8 mouse cellular contexts compared by ENCODE assay signal in the genomic region with DNA sequence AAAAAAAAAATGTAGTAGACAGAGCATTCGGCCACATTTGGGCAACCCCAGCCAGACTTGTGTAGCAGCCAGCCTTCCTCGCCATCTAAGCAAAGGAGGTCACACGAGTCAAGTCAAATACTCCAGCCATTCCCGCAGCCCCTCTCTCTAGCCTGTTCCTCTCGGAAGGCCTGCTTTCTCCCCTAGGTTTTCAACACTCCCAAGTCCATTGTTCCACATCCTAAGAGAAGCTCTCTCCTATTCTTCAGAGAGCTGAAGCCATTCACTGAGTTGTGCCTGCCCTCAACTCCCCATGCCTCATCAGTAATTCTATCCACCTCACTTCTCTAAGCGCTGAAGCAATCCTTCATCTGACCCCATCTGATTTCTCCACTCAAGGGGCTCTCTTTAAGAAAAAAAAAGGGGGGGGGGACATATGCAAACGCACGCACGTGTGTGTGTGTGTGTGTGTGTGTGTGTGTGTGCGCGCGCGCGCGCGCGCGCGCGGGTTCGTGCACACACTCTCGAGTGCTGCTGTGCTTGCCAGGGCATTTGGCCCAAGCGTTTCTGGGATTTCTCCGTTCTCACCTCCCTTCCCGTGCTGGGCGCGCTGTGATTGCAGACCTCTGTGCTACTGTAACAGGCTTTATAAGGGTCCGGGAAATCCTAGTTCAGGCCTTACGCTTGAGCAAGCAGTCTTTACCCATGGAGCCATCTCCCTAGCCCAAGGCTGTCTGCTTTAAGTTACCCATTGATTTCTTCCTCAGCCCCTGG. TPM values are rescaled to one million over a fixed set of nuclear protein-coding genes. Genes with fewer than 3 reads are reported as not detected.
A peak's percentile ranks its signal among the peaks of the same experiment; 100 is the strongest.
DNase-seq lines count a peak whose midpoint lies in the region; ATAC-seq and TF ChIP-seq lines count a peak whose summit lies in the region.

No protein-coding gene starts in this region.

- H3K9ac ChIP-seq in lung, embryonic 15.5 days, result no peak overlapping the region
- peak overlapping the region; percentile 52; the same call in 1 of the 2 replicates for H3K9ac ChIP-seq in embryonic facial prominence, embryonic 13.5 days
- no peak overlapping the region for H3K9ac ChIP-seq in intestine, postnatal 0 days (ENCODE audit: low read depth, low read length)
- no peak overlapping the region for H3K9ac ChIP-seq in stomach, embryonic 14.5 days (replicated peaks; ENCODE audit: low read depth, low read length)

- no peak overlapping the region for H3K27ac ChIP-seq in lung, embryonic 15.5 days
- H3K27ac ChIP-seq in embryonic facial prominence, embryonic 13.5 days, result no peak overlapping the region
- H3K27ac ChIP-seq in intestine, postnatal 0 days (ENCODE audit: low read depth, low read length), result no peak overlapping the region
- no peak overlapping the region for H3K27ac ChIP-seq in stomach, embryonic 14.5 days (ENCODE audit: low read length)

- no peaks in the 10 kb centered on the region for H3K36me3 ChIP-seq in lung, embryonic 15.5 days
- no peaks in the 10 kb centered on the region for H3K36me3 ChIP-seq in embryonic facial prominence, embryonic 13.5 days
- no peaks in the 10 kb centered on the region for H3K36me3 ChIP-seq in intestine, postnatal 0 days (ENCODE audit: control insufficient read depth, insufficient read depth)
- no peaks in the 10 kb centered on the region for H3K36me3 ChIP-seq in stomach, embryonic 14.5 days (ENCODE audit: control insufficient read depth, insufficient read depth, low read length)

- 23% methylated on average over 29 of the region's 29 CpGs for WGBS in lung, embryonic 15.5 days
- WGBS in embryonic facial prominence, embryonic 13.5 days, result 8% methylated on average over 23 of the region's 29 CpGs
- WGBS in intestine, postnatal 0 days, result 36% methylated on average over 29 of the region's 29 CpGs
- 22% methylated on average over 29 of the region's 29 CpGs for WGBS in stomach, embryonic 14.5 days

- intact Hi-C loops in left cerebral cortex, postnatal 10 days (cut with DNase I), result no loop called here

- DNase-seq in lung, postnatal 10 days, result no peak
- no peak for DNase-seq in spleen, adult 18-20 months
- no peak for DNase-seq in left cerebral cortex, postnatal 10 days (ENCODE audit: extremely low spot score in 1 of 2, low spot score in 2 of 2)

- peak overlapping the region; percentile 47 for H3K4me2 ChIP-seq in lung, embryonic 15.5 days
- peak overlapping the region; percentile 97 for H3K4me2 ChIP-seq in embryonic facial prominence, embryonic 13.5 days
- H3K4me2 ChIP-seq in intestine, postnatal 0 days (replicated peaks; ENCODE audit: low read depth), result peak overlapping the region; percentile 79
- peak overlapping the region; percentile 35 for H3K4me2 ChIP-seq in stomach, embryonic 14.5 days (replicated peaks; ENCODE audit: low read depth, low read length)

- ATAC-seq in lung, embryonic 15.5 days (ENCODE audit: borderline replicate concordance, extremely low read depth, low FRiP score, low TSS enrichment), result no peak
- ATAC-seq in embryonic facial prominence, embryonic 13.5 days (ENCODE audit: insufficient number of reproducible peaks, insufficient read depth, low FRiP score, low TSS enrichment, low read depth), result no peak
- ATAC-seq in intestine, postnatal 0 days, result no peak
- ATAC-seq in stomach, embryonic 14.5 days (ENCODE audit: insufficient number of reproducible peaks, insufficient read depth, low FRiP score, low read depth), result no peak
- no peak; the same call in 1 of the 2 replicates for ATAC-seq in megakaryocyte progenitor cell, adult 5-6 weeks (replicated peaks; ENCODE audit: poor library complexity)

- H3K9me3 ChIP-seq in lung, embryonic 15.5 days, result no peaks in the 10 kb centered on the region
- no peaks in the 10 kb centered on the region for H3K9me3 ChIP-seq in embryonic facial prominence, embryonic 13.5 days
- H3K9me3 ChIP-seq in intestine, postnatal 0 days (ENCODE audit: control insufficient read depth), result no peaks in the 10 kb centered on the region
- H3K9me3 ChIP-seq in stomach, embryonic 14.5 days (ENCODE audit: control insufficient read depth, low read depth, low read length), result no peaks in the 10 kb centered on the region

- TF ChIP-seq CTCF in intestine, postnatal 0 days (IDR thresholded peaks at IDR 0.05; ENCODE audit: low read depth), result no peak

- peaks cover 49% of the 10 kb centered on the region for H3K4me1 ChIP-seq in lung, embryonic 15.5 days
- peaks cover 22% of the 10 kb centered on the region for H3K4me1 ChIP-seq in embryonic facial prominence, embryonic 13.5 days
- H3K4me1 ChIP-seq in intestine, postnatal 0 days (replicated peaks; ENCODE audit: control insufficient read depth, insufficient read depth, low read length), result no peaks in the 10 kb centered on the region; the same call in 1 of the 2 replicates
- peaks cover 13% of the 10 kb centered on the region; the same call in 1 of the 2 replicates for H3K4me1 ChIP-seq in stomach, embryonic 14.5 days (ENCODE audit: control insufficient read depth, insufficient read depth, low read length)

- peaks cover 8% of the 10 kb centered on the region for H3K27me3 ChIP-seq in lung, embryonic 15.5 days
- H3K27me3 ChIP-seq in embryonic facial prominence, embryonic 13.5 days, result peaks cover 29% of the 10 kb centered on the region
- H3K27me3 ChIP-seq in intestine, postnatal 0 days (replicated peaks; ENCODE audit: control insufficient read depth, insufficient read depth, low read length), result no peaks in the 10 kb centered on the region
- no peaks in the 10 kb centered on the region for H3K27me3 ChIP-seq in stomach, embryonic 14.5 days (ENCODE audit: control insufficient read depth, insufficient read depth, low read length)

- peak overlapping the region; percentile 6; the same call in 1 of the 2 replicates for H3K4me3 ChIP-seq in lung, embryonic 15.5 days
- peak overlapping the region; percentile 37 for H3K4me3 ChIP-seq in embryonic facial prominence, embryonic 13.5 days
- no peak overlapping the region for H3K4me3 ChIP-seq in intestine, postnatal 0 days (ENCODE audit: low read depth, low read length)
- H3K4me3 ChIP-seq in stomach, embryonic 14.5 days (ENCODE audit: low read depth, low read length), result peak overlapping the region; percentile 9; the same call in 1 of the 2 replicates

RNA-seq across cellular contexts. Expression of a gene that starts 0.8 kb away (rescaled TPM):
- 10.0 and 11.2 TPM in 2 replicates for polyA plus RNA-seq in lung, embryonic 15.5 days (2015; fragmentation: Nextera tagmentation; extraction: Ambion mirVana)
- polyA plus RNA-seq in embryonic facial prominence, embryonic 13.5 days (2015; fragmentation: Nextera tagmentation; extraction: Ambion mirVana), result 3.1 and 4.2 TPM in 2 replicates
- polyA plus RNA-seq in intestine, postnatal 0 days (2015; fragmentation: Nextera tagmentation; extraction: Ambion mirVana), result 222 and 243 TPM in 2 replicates
- 43.8 and 51.8 TPM in 2 replicates for polyA plus RNA-seq in stomach, embryonic 14.5 days (2014; fragmentation: Nextera tagmentation; extraction: Ambion mirVana)
- total RNA-seq in megakaryocyte progenitor cell, adult 5-6 weeks (2015), result 0.22 TPM in 1 of 2 replicates, not detected in the other
- total RNA-seq in megakaryocyte progenitor cell, adult 5-6 weeks (2017), result not detected in 2 replicates
- total RNA-seq in left cerebral cortex, postnatal 10 days (2021), result 1 to 10 TPM; 3.6 to 4.0 TPM

RNA-seq across cellular contexts. Expression of a gene that starts 43.2 kb away (rescaled TPM):
- polyA plus RNA-seq in lung, embryonic 15.5 days (2015; fragmentation: Nextera tagmentation; extraction: Ambion mirVana), result 38.2 and 41.4 TPM in 2 replicates
- 27.9 and 31.7 TPM in 2 replicates for polyA plus RNA-seq in embryonic facial prominence, embryonic 13.5 days (2015; fragmentation: Nextera tagmentation; extraction: Ambion mirVana)
- polyA plus RNA-seq in intestine, postnatal 0 days (2015; fragmentation: Nextera tagmentation; extraction: Ambion mirVana), result 17.9 and 20.4 TPM in 2 replicates
- polyA plus RNA-seq in stomach, embryonic 14.5 days (2014; fragmentation: Nextera tagmentation; extraction: Ambion mirVana), result 30.3 and 31.4 TPM in 2 replicates
- 37.8 and 37.9 TPM in 2 replicates for total RNA-seq in megakaryocyte progenitor cell, adult 5-6 weeks (2015)
- total RNA-seq in megakaryocyte progenitor cell, adult 5-6 weeks (2017), result 39.3 and 43.5 TPM in 2 replicates
- total RNA-seq in left cerebral cortex, postnatal 10 days (2021), result 10 to 100 TPM; 47.4 to 51.2 TPM

RNA-seq across cellular contexts. Expression of a gene that starts 43.3 kb away (rescaled TPM):
- 261 and 272 TPM in 2 replicates for polyA plus RNA-seq in lung, embryonic 15.5 days (2015; fragmentation: Nextera tagmentation; extraction: Ambion mirVana)
- polyA plus RNA-seq in embryonic facial prominence, embryonic 13.5 days (2015; fragmentation: Nextera tagmentation; extraction: Ambion mirVana), result 336 and 338 TPM in 2 replicates
- polyA plus RNA-seq in intestine, postnatal 0 days (2015; fragmentation: Nextera tagmentation; extraction: Ambion mirVana), result 60.6 and 64.8 TPM in 2 replicates
- polyA plus RNA-seq in stomach, embryonic 14.5 days (2014; fragmentation: Nextera tagmentation; extraction: Ambion mirVana), result 252 and 265 TPM in 2 replicates
- total RNA-seq in megakaryocyte progenitor cell, adult 5-6 weeks (2015), result 149 and 188 TPM in 2 replicates
- total RNA-seq in megakaryocyte progenitor cell, adult 5-6 weeks (2017), result 204 and 275 TPM in 2 replicates
- 100 to 1,000 TPM; 125 to 129 TPM for total RNA-seq in left cerebral cortex, postnatal 10 days (2021)

Comparison
In these comparisons a context has a peak if more than half of its experiments do, and no peak if none do; other contexts are left out.
1. H3K4me2 ChIP-seq: peak in every context shown above with its lines; median percentile 97 in embryonic facial prominence, embryonic 13.5 days; 79 in intestine, postnatal 0 days; 47 in lung, embryonic 15.5 days; 35 in stomach, embryonic 14.5 days.